Mouse (Mus musculus): ENCODE measurements at regions not wholly inside any gene's neighbourhood (a gene's known extent, or its start where the extent isn't known, plus 50 kb on each side); places are given as distances from the start of the nearest gene placed in this dataset.

DNA sequence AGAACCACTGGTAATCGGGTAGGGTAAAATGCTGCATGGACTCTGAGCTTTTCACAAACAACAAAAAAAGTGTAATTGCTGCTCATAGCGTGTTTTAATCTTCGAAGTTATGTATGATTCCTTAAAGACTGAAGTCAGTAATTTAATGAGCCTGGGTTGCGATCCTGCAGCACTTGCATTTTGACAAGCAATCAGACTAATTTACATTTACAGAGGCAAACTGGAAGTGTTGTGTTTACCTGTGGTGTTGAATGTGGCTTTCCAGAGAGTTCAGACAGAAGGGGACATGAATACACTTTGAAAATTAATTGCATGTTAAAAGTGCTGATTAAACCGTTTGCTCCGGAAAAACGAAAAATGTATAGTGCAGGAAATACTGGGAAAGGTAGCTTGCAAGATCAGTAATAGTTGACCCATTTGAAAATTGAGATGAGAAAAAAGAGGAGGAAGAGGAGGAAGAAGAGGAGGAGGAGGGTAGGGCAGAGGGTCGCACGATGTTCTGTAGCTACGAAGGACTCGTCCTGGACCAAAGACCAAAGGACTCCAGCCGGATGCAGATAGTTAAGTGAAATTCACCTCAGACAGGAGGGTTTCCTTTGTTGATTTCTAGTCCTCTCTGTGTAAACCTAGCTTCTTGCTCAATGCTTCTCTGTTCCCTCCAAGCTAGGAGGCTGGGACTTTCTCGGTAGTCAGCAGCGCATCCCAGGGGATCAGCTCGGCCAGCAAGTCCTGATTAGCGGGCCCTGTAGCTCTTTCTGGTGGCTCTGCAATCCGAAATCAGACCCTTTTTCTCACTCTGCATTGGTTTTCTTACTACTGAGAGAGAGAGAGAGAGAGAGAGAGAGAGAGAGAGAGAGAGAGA is 1589.0 kb downstream of the 4930444P10Rik start:
- TF ChIP-seq CTCF (IDR thresholded peaks at IDR 0.05; ENCODE audit: low read depth) (no peak), EP300 (IDR thresholded peaks at IDR 0.05; ENCODE audit: low read depth) (no peak)
